Mouse (Mus musculus) cerebellum, adult 11-12 months (tissue): Measurements from ENCODE around the gene Celf5.

Experiments
- DNase-seq: peaks from one replicate; pipeline ENCODE4 v3.0.0; 2022

The Celf5 gene

GRCm38 (mm10) chr10:81470454-81470853, 12.1 kb downstream of the Celf5 start:
- no peak for DNase-seq

- no peak for DNase-seq
Measured at GRCm38 (mm10) chr10:81469253-81469652, 13.3 kb downstream of the Celf5 start.

GRCm38 (mm10) chr10:81467670-81468235, 14.8 kb downstream of the Celf5 start:
- peak; percentile 36 for DNase-seq

- peak; percentile 31 for DNase-seq
Measured at GRCm38 (mm10) chr10:81466881-81467280, 15.6 kb downstream of the Celf5 start.

GRCm38 (mm10) chr10:81466066-81466465, 16.4 kb downstream of the Celf5 start:
- DNase-seq = no peak

GRCm38 (mm10) chr10:81465265-81465645, 17.3 kb downstream of the Celf5 start:
- peak; percentile 39 for DNase-seq

GRCm38 (mm10) chr10:81464405-81465264, 17.9 kb downstream of the Celf5 start:
- peak; percentile 68 for DNase-seq

GRCm38 (mm10) chr10:81463531-81463930, 19.0 kb downstream of the Celf5 start:
- no peak for DNase-seq

GRCm38 (mm10) chr10:81462917-81463316, 19.6 kb downstream of the Celf5 start:
- no peak for DNase-seq

GRCm38 (mm10) chr10:81462415-81462804, 20.1 kb downstream of the Celf5 start:
- DNase-seq = peak; percentile 35

- DNase-seq = peak; percentile 32
Measured at GRCm38 (mm10) chr10:81461673-81462414, 20.7 kb downstream of the Celf5 start.

- DNase-seq = no peak
Measured at GRCm38 (mm10) chr10:81460951-81461350, 21.6 kb downstream of the Celf5 start.

GRCm38 (mm10) chr10:81460471-81460870, 22.0 kb downstream of the Celf5 start:
- DNase-seq = peak; percentile 28

GRCm38 (mm10) chr10:81459399-81459798, 23.1 kb downstream of the Celf5 start:
- no peak for DNase-seq

- no peak for DNase-seq
Measured at GRCm38 (mm10) chr10:81458267-81458666, 24.2 kb downstream of the Celf5 start.

GRCm38 (mm10) chr10:81457624-81458023, 24.9 kb downstream of the Celf5 start:
- DNase-seq = no peak

- DNase-seq = no peak
Measured at GRCm38 (mm10) chr10:81456983-81457563, 25.4 kb downstream of the Celf5 start.

GRCm38 (mm10) chr10:81455181-81455895, 27.2 kb downstream of the Celf5 start, which contains the start of gene Nfic:
TSS of gene Nfic (minus strand) at chr10:81455635.
- DNase-seq = peak; percentile 16

- DNase-seq = no peak
Measured at GRCm38 (mm10) chr10:81454106-81454505, 28.4 kb downstream of the Celf5 start.

- peak; percentile 14 for DNase-seq
Measured at GRCm38 (mm10) chr10:81452947-81453288, 29.6 kb downstream of the Celf5 start.

- DNase-seq = no peak
Measured at GRCm38 (mm10) chr10:81452237-81452946, 30.1 kb downstream of the Celf5 start.

GRCm38 (mm10) chr10:81451365-81451745, 31.2 kb downstream of the Celf5 start:
- DNase-seq = no peak
